Mouse (Mus musculus): ENCODE results near the gene Ppp4r1. TPM values are rescaled to one million over a fixed set of nuclear protein-coding genes. Genes with fewer than 3 reads are reported as not detected.

The Ppp4r1 gene
- polyA plus RNA-seq, 2 experiments, result 43.7 to 67.6 TPM

- no peaks in the 10 kb centered on the region for H3K9me3 ChIP-seq (ENCODE audit: control insufficient read depth, low read length)
- 67% methylated on average over 12 of the region's 12 CpGs for WGBS
- no peak for ATAC-seq (ENCODE audit: low FRiP score, low read depth)
- DNase-seq (ENCODE audit: low spot score), result no peak
- no peak overlapping the region for H3K27ac ChIP-seq (replicated peaks; ENCODE audit: low read depth, low read length)
- H3K4me2 ChIP-seq (replicated peaks; ENCODE audit: low read depth, low read length, severe bottlenecking), result no peak overlapping the region
- peaks cover 3% of the 10 kb centered on the region; the same call in 1 of the 2 replicates for H3K36me3 ChIP-seq (ENCODE audit: control insufficient read depth, insufficient read depth, low read length)
- no peaks in the 10 kb centered on the region for H3K27me3 ChIP-seq (ENCODE audit: control insufficient read depth, insufficient read depth, low read length)
- no peak overlapping the region for H3K4me3 ChIP-seq (replicated peaks; ENCODE audit: low read length)
- no peak for TF ChIP-seq POLR2A (IDR thresholded peaks at IDR 0.05; ENCODE audit: borderline replicate concordance, extremely low read depth, insufficient read depth, insufficient read length)
- peaks cover 8% of the 10 kb centered on the region for H3K4me1 ChIP-seq (ENCODE audit: control insufficient read depth, insufficient read depth, low read length)
- no peak overlapping the region for H3K9ac ChIP-seq (ENCODE audit: low read depth, low read length, severe bottlenecking)
These were observed 6.3 kb downstream of the Ppp4r1 start for GRCm38 (mm10) chr17:65788542-65789291.

GRCm38 (mm10) chr17:65789576-65789975 is 7.2 kb downstream of the Ppp4r1 start:
- peaks cover 5% of the 10 kb centered on the region for H3K4me1 ChIP-seq (ENCODE audit: control insufficient read depth, insufficient read depth, low read length)
- no peak overlapping the region for H3K27ac ChIP-seq (replicated peaks; ENCODE audit: low read depth, low read length)
- TF ChIP-seq POLR2A (IDR thresholded peaks at IDR 0.05; ENCODE audit: borderline replicate concordance, extremely low read depth, insufficient read depth, insufficient read length), result no peak
- no peak overlapping the region for H3K4me3 ChIP-seq (replicated peaks; ENCODE audit: low read length)
- DNase-seq (ENCODE audit: low spot score) (no peak), ATAC-seq (ENCODE audit: low FRiP score, low read depth) (no peak)
- no peak overlapping the region for H3K4me2 ChIP-seq (replicated peaks; ENCODE audit: low read depth, low read length, severe bottlenecking)
- no peak overlapping the region for H3K9ac ChIP-seq (ENCODE audit: low read depth, low read length, severe bottlenecking)
- 91% methylated on average over 6 of the region's 6 CpGs for WGBS
- peaks cover 5% of the 10 kb centered on the region; the same call in 1 of the 2 replicates for H3K36me3 ChIP-seq (ENCODE audit: control insufficient read depth, insufficient read depth, low read length)
- H3K27me3 ChIP-seq (ENCODE audit: control insufficient read depth, insufficient read depth, low read length), result no peaks in the 10 kb centered on the region
- no peaks in the 10 kb centered on the region for H3K9me3 ChIP-seq (ENCODE audit: control insufficient read depth, low read length)

DNA sequence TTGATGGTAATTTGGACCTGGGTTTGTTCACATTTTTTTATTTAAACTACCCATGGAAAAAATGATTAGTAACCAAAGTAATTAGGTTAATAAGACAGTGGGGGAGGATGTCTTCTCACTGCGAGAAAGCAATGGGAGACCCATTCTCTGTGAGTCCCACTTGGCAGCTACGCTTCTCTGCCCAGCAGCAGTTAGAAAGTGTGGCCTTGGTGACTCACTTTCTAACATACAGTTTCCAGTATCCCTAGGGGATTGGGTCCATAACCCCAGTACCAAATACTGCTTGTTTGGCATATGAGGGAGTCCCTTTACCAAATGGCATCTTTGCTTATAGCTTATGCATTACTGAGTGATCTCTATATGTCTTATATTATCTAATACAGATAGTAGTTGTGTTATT is 8.8 kb downstream of the Ppp4r1 start:
- H3K9ac ChIP-seq (ENCODE audit: low read depth, low read length, severe bottlenecking), result no peak overlapping the region
- H3K27ac ChIP-seq (replicated peaks; ENCODE audit: low read depth, low read length), result no peak overlapping the region
- DNase-seq (ENCODE audit: low spot score) (no peak), ATAC-seq (ENCODE audit: low FRiP score, low read depth) (no peak)
- no peaks in the 10 kb centered on the region for H3K4me1 ChIP-seq (ENCODE audit: control insufficient read depth, insufficient read depth, low read length)
- 85% methylated on average over 2 of the region's 2 CpGs for WGBS
- no peak overlapping the region for H3K4me2 ChIP-seq (replicated peaks; ENCODE audit: low read depth, low read length, severe bottlenecking)
- H3K9me3 ChIP-seq (ENCODE audit: control insufficient read depth, low read length), result no peaks in the 10 kb centered on the region
- no peaks in the 10 kb centered on the region for H3K27me3 ChIP-seq (ENCODE audit: control insufficient read depth, insufficient read depth, low read length)
- TF ChIP-seq POLR2A (IDR thresholded peaks at IDR 0.05; ENCODE audit: borderline replicate concordance, extremely low read depth, insufficient read depth, insufficient read length), result no peak
- H3K4me3 ChIP-seq (replicated peaks; ENCODE audit: low read length), result no peak overlapping the region
- H3K36me3 ChIP-seq (ENCODE audit: control insufficient read depth, insufficient read depth, low read length), result peaks cover 12% of the 10 kb centered on the region; the same call in 1 of the 2 replicates

GRCm38 (mm10) chr17:65793307-65793930 is 11.0 kb downstream of the Ppp4r1 start:
- Histone ChIP-seq H3K4me1 (ENCODE audit: control insufficient read depth, insufficient read depth, low read length) (no peaks in the 10 kb centered on the region), H3K9ac (ENCODE audit: low read depth, low read length, severe bottlenecking) (no peak overlapping the region), H3K9me3 (ENCODE audit: control insufficient read depth, low read length) (no peaks in the 10 kb centered on the region), H3K36me3 (ENCODE audit: control insufficient read depth, insufficient read depth, low read length) (peaks cover 9% of the 10 kb centered on the region; the same call in 1 of the 2 replicates), H3K4me3 (replicated peaks; ENCODE audit: low read length) (no peak overlapping the region), H3K4me2 (replicated peaks; ENCODE audit: low read depth, low read length, severe bottlenecking) (no peak overlapping the region), H3K27ac (replicated peaks; ENCODE audit: low read depth, low read length) (no peak overlapping the region), H3K27me3 (ENCODE audit: control insufficient read depth, insufficient read depth, low read length) (no peaks in the 10 kb centered on the region)
- WGBS, result 95% methylated on average over 12 of the region's 12 CpGs
- no peak for TF ChIP-seq POLR2A (IDR thresholded peaks at IDR 0.05; ENCODE audit: borderline replicate concordance, extremely low read depth, insufficient read depth, insufficient read length)
- DNase-seq (ENCODE audit: low spot score) (no peak), ATAC-seq (ENCODE audit: low FRiP score, low read depth) (no peak)

DNA sequence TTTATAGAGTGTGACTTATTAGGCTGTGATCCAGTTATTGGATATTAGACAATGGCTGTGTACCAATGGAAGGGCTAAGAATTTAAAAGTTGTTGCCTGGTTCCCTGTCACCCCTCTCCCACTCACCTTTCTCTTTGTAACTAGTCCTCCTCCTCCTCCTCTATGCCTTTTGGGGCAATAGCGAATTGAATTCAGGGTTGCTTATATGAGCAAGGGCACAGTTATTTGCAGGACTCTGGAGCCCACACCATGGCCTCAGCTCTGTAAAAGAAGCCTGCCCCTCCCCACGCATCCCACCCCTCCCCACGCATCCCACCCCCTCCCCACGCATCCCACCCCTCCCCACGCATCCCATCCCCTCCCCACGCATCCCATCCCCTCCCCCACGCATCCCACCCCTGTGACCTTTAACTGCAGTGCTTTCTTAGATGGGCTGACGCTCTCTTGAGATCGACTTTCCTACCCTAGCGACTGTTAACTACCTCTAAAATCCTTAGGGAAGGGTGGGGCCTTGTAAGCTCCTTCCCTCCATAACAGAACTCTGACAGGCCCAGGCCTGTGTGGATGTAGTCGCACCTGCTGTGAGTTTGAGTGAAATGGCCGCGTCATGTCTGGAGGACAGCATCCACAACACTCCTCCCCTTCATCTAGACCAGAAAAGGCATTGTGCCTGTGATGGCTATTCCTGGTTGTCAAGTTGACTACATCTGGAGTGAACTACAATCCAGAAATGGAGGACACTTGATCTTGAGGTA is 11.9 kb downstream of the Ppp4r1 start:
- ATAC-seq (ENCODE audit: low FRiP score, low read depth), result no peak
- no peaks in the 10 kb centered on the region for H3K9me3 ChIP-seq (ENCODE audit: control insufficient read depth, low read length)
- H3K4me1 ChIP-seq (ENCODE audit: control insufficient read depth, insufficient read depth, low read length), result no peaks in the 10 kb centered on the region
- H3K36me3 ChIP-seq (ENCODE audit: control insufficient read depth, insufficient read depth, low read length), result peaks cover 9% of the 10 kb centered on the region; the same call in 1 of the 2 replicates
- H3K4me3 ChIP-seq (replicated peaks; ENCODE audit: low read length), result no peak overlapping the region
- H3K27me3 ChIP-seq (ENCODE audit: control insufficient read depth, insufficient read depth, low read length), result no peaks in the 10 kb centered on the region
- DNase-seq (ENCODE audit: low spot score), result no peak
- no peak for TF ChIP-seq POLR2A (IDR thresholded peaks at IDR 0.05; ENCODE audit: borderline replicate concordance, extremely low read depth, insufficient read depth, insufficient read length)
- H3K27ac ChIP-seq (replicated peaks; ENCODE audit: low read depth, low read length), result no peak overlapping the region
- 77% methylated on average over 13 of the region's 13 CpGs for WGBS
- H3K4me2 ChIP-seq (replicated peaks; ENCODE audit: low read depth, low read length, severe bottlenecking), result no peak overlapping the region
- H3K9ac ChIP-seq (ENCODE audit: low read depth, low read length, severe bottlenecking), result no peak overlapping the region

All from limb, embryonic 14.5 days (tissue).